Mouse (Mus musculus) forelimb bud, embryonic 11.5 days (tissue): ENCODE results near the gene Hjurp.
"Not testable (repeated sequence)": the region's sequence is repeated elsewhere in the genome, so short reads cannot be mapped to it uniquely, and the experiment has no call there.

Experiments
- DNase-seq: peaks from one replicate; pipeline ENCODE4 v3.0.0-alpha.2; 2012; ENCODE audit warnings: low read depth, low spot score

Gene Hjurp

DNA sequence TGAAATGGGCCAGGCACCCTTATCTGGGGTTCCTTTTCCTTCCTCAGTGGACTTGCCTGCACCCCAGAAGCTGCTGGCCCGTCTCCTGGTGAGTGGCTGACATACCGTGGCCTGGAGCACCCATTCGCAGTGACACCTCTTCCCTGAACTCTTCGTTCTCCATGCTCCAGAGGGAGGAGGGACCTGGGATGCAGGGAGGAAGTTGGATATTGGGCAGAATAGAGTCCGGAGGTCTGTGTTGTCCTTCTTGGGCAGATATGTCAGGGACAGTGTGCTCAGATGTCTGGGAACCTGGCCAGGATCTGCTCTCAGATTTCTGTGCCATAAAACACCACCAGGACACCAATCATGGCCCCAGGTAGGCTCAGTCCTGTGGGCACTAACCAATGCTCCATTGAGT is 37.4 kb downstream of the Hjurp start:
- no peak for DNase-seq

DNA sequence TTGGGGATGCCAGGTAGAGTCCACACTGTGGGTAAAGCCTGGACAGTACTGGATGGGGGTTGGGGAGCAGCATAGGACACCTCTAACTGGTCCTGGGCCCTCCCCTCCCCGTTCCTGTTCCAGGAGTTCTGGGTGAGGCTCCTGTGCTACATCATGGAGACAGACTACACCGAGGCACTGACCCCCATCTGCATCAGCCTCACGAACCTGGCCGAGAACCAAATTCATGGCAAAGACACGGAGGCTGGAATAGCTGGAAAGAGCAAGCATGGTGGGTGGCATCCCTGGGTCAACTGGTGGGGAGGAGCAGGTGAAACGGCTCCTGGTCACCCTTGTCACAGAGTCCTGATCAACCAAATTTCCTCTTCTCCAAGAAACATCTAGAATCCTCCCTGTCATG is 38.7 kb downstream of the Hjurp start:
- DNase-seq: no peak

DNA sequence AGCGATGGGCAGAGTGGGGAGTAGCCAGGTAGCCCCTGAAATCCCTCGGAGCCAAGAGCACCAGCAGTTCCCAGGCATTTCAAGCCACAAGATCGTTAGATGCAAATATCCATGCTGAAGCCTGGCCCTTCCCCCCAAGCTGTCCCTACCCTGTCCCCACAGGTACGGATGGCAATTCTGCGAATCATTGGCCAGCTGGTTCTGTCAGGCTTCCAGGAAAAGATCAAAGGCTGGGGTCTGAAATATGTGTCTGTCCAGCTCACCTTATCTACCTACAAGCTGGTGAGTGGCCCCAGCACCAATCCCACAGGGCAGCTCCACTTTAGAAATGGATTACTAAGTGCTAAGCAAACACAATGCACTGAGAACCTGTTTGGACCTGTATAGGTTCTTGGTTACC is 40.1 kb downstream of the Hjurp start:
- no peak for DNase-seq

DNA sequence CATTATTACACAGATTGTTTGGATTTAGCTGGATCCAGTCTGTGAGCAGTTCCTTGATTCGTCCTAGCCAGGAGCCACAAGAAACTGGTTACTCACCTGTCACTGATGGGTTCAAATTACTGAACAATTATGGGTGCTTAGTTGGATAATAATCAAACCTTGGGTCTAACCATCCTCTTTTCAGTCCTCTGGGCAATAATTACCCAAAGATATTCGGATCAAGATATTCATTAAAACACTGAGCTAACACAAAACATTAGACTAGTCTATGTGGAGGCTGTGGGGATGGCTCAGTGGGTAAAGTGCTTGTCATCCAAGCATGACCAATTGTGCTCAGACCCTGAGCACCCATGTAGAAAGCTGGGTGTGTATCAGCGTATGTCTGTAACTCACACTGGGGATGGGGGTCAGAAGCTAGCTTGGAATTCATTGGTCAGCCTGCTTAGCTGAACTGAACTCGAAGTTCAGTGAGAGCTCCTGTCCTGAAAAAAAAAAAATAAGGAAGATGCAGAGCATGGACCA is 41.5 kb downstream of the Hjurp start:
- DNase-seq: no peak

DNA sequence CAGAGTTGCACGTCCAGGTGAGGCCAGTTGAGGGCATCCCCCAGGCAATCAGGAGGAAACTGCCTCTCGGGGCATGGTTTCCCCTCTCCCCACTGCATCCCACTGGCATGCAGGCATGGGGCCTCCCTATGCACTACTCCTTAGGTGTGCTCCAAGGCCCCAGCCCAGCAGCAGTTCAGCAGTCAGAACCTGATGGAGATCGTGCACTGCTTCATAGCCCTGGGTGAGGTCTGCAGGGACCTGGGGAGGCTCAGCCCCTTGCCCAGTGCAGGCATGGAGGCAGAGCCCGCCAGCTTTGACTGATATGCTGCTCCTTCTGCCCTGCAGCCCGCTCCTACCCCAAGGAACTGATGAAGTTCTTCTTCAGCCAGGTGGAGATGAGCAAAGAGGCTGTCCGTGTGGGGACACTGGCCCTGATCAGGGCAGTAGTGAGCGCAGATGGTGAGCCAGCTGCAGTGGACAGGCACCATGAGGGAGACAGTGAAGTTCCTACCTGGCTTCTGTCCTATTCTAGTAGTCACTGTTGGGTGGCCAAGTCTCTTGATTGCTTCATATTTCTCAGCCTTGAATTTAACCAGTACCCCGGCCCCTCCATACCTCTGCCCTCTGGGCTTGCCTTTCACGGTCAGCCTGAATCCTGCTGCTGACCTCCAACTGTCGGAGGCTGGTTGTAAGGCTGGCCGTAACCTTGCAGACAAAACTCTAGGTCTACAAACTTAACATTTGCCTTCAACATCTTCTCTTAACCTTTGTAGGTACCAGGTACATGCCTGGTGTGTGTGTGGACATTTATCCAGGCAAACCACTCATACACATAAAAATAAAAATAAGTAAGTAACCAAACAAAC is 42.2 kb downstream of the Hjurp start:
- no peak for DNase-seq

DNA sequence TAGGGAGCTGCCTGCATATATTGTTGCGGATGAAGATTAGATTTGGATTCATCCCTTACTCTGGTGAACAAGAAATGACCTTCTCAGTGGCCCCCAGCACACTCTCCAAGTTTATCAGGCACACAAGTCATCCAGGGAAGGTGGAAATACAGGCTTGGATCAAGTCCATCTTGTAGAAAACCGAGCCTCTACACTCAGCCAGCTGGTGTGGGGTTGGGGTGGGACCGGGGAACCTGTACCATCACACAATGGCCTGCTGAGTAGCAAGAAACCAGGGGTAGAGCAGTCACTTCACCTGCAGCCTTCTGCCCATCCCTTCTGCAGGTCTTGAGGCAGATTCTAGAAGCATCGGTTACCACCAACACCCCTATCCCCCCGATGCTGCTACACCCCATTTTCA is 42.8 kb downstream of the Hjurp start:
- no peak for DNase-seq

DNA sequence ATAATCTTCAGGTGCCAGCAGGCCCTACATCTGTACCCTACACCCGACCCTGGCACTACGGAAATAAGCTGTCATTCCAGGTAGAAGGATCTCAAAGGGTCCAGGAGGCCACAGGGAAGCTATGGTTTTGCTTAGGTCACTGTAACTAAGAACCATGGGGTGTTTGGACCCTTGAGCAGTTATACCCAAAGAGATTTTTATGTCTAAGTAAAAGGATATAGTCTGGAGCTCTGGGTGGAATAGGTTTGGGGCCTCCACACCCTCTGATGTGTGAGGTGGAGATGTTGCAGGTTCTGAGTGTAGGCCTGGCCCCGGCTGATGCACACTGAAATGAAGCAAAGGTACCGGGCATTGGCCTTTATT is 43.2 kb downstream of the Hjurp start:
- no peak for DNase-seq

DNA sequence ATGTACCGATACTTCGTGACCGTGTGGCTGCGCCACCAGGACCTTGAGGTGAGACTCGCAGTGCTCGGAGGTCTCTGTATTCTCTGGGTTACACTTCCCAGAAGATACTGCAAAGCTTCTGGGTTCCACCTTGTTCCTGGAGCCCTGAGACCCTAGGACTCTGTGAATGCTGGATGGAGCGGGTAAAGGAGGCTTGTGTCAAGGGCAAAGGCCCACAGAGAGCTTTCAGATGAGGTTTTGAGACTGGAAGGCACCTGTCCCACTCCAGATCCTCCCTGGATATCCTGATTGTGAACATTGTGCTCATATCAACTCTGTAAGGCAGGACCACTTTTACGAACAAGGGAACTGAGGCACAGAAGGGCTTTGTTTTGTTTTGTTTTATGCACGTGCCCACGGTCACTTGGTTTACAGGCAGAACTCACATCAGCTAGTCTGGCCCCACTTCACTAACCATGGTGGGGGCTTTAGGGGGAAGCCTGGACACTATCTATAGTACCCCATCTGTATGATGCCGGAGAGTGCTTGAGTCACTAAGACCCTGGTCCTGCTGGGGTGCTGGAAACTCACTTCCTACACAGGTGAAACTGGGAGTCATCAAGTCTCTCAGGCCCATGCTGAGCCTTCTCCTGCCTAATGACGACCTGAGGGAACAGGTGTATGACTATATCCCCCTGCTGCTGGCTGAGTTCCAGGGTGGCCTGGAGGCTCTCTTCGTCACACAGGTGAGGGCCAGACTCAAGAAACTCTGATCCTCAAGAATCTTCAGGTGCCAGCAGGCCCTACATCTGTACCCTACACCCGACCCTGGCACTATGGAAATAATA is 43.8 kb downstream of the Hjurp start:
- DNase-seq: no peak

DNA sequence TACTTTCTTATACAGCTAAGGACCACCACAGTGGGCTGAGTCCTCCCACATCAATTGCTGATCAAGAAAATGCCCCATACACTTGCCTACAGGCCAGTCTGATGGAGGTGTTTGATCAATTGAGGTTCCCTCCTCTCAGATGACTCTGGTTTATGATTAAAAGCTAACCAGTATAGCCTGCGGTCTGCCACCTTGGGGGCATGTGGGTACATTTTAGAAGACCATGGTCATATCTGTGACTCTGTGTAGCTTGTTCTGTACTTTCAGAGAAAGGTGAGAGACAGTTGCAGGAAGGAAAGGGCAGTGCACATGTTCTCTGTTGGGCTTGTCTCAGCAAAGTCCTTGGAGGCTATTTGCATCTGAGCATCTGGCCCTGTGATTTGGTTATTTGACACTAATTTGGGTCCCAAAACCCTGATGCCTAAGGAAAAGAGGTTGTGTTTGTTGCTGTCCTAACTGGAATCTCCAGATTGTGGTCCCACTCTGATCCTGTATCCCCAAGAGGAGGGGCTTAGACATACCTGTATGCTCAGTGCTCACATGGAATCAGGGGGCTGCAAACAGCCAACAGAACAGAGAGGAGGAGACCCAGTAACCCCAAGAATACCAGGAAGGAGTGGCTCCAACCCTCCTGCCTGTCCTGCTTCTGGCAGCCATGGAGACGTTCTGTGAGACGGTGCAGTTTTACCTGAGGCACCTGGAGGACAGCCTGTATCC is 44.6 kb downstream of the Hjurp start:
- DNase-seq: no peak

DNA sequence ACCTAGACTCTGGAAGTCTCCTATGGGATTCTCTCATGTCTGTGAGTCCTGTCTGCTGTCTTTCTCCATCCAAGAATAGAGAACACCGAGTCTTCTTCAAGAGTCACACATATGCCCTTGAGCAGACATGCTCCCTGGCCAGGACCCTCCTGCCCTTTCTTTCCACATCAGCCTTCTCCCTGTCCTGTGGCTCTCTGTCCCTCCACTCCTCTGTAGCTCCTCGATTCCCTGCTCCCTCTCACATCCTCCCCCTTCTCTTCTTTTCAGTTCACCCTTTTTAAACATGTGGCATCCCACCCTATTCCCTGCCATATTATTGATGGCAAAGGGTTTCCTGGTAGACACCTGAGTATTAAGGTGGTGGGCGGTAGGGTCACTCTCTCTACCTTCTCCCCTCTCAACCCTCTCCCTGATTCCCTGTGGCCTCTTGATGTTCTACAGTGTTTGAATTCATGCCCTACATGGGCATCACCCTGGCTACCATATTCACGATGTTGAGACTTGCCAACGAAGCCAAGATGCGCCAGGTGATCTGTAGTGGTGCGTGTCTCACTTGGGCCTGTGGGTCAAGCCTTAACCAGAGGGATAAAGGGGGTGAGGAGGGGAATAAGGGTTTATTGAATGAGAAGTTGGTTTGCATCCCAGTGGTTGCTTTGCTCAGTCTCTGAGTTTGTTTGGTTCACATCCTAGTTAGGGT is 45.5 kb downstream of the Hjurp start:
- no peak for DNase-seq

DNA sequence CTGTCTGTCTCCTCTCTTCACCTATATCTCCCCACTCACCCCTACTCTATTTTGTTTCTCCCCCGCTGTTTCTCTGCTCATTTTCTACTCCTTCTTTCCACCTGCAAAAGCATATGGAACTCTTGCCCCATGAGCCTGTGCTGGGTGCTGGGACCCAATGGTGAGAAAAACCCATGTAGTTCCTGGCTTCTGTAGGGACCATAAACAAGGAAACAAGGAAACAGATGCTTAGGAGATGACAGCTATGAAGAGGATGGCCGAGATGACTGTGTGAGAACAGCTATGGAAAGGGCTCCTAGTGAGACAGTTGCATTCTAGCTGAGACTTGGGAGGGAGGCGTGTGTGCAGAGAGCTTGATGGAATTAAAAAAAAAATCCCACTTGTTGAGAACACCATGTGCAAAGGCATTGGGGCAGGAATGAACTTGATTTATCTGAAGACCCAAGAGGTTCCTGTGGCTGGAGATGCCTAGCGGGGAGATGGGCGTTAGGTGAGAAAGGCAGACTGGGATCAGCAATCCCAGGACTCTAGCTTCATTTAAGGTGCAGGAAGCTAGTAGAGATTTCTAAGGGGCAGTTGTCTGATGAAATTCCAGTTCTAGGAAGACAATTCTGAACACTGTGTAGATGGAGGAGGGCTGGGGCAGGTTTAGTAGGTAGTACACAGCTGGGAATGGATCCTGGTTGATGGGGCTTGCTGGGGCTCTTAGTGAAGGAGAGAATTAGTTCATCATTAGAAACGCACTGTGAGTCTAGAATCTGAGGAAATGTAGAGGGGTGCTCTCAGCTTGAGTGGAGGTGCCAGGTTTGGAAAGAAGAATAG is 46.2 kb downstream of the Hjurp start:
- DNase-seq: no peak

DNA sequence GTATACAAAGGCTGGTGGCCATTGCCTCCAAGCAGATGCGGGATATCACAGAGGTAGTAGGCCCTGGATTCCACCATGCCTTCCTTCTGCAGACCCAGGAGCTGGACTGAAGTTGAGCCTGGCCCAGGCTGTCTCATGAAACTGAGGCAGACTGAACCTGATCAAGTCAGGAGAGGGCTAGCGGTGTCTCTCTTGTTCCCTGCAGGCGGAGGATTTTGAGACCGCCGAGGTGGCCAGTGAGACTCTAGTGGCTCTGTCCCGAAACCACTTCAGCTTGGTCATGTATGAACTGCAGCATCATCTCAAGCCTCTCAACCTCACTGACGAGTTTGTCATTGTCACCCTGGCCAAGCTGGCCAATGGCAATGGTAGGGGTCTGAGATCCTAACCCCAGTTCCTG is 47.0 kb downstream of the Hjurp start:
- DNase-seq: no peak

DNA sequence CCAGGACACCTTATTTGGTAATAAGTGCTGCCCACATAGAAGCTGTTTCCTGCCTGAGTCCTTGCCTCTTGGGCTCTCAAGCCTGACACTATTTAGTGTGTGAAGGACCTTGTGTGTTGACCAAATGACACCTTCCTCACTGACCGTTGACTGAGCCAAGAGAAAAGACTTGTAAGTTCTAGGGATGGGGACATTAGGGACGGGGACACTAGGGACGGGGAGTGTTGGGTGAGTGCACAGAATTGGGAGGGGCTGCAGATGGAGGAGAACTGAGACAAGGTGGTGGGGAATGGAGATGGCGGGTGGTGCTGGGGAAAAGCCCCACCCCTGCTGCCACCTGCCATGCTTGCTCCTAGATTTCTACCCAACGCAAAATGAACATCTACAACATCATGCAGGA is 47.4 kb downstream of the Hjurp start:
- DNase-seq: no peak

DNA sequence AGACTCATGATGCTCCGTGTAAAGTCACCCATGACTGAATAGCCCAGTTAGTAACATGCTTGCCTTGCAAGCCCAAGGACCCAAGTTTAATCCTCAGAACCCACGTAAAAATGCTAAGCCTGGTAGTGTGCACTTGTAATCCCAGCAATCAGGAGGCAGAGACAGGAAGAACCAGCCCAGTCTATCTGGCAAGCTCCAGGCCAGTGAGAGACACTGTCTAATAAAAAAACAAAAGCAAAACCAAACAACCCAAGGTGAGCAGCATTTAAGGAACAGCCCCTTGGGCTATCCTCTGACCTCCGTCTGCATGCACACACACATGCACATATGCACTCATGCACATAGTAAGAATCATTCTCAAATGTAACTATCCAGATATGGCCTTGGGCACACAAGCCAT is 47.9 kb downstream of the Hjurp start:
- no peak for DNase-seq

DNA sequence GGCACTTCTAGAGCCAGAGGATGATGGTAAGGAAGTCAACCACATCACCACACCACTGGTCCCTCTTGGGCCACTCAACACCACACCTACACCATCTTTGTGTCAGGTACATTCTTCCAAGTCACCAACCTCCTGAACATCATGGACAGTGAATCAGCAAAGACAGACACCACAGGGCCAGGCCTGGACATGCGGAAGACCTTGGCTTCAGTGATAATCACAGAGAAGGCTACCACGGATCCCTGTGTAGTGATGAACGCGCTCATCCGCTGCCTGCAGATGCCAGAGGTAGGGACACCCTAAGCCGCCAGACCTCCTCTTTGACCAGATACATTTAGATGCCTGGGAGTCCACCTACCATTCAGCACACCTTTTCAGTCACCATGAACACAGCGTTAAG is 49.3 kb downstream of the Hjurp start:
- DNase-seq: no peak

DNA sequence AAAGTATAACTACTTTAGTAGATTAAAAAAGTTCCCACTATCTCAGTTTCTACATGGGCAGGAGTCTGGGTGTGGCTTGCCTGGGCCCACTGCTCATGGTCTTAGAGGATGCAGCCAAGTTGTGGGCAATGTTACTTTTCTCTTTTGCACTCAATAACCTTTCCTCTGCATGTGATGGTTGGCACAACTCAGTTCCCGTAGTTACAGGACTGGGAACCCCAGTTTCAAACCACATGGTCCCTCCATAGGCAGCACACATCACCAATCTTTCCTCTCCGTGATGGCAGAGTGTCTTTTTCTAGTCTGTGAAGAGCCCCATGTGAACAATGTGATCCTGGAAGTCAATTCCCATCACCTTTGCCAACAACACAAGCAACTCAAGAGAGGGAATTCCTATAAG is 50.0 kb downstream of the Hjurp start:
- no peak for DNase-seq

DNA sequence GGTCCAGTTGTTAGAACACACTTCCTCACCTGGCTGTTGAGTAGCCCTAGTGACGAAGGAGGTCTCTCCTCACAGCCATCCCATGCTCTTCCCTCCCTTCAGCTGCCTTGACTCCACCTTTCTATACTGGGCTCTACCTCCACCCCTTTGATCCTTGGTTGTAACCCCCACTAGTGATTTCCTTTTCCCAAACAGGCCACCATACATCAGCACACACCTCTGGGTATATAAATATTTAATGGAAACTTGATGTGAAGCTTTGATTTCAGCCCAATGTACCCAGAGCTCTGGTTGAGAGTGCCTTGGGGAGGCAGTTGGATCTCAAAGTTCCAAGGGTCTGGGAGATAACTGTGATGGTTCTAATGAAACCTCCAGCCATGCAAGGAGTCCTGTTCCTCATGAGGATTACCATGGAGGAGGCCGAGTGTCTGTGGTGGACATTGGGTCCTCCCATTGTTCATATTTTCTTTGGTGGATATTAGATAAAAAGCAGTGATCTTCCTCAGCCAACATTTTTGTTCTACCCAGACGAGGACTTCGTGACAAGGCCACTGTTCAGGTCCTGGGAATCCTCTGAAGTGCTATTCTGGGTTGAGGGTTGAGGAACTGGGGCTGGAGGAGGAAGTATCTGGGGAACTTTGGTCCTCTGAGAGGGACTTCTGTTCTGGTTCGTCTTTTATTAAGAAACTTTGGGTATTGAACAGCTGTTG is 50.6 kb downstream of the Hjurp start, which contains the start of gene Mroh2a:
Gene Mroh2a (plus strand): TSS at position 317 of the 710 bp plus-strand sequence.
- no peak for DNase-seq

DNA sequence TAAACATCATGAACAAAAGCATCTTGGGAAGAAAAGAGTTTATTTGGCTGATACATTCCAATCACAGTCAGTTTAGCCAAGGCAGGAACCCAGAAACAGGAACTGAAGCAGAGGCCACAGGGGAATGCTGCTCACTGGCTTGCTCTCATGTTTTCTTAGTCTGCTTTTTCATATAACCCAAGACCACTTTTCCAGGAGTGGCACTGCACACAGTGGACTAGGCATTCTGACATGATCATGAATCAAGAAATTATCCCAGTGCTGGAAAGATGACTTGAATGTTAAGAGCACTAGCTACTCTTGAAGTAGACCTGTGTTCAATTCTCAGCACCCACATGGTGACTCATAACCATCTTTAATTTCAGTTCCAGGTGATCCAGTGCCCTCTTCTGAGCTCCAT is 51.7 kb downstream of the Hjurp start:
- no peak for DNase-seq

DNA sequence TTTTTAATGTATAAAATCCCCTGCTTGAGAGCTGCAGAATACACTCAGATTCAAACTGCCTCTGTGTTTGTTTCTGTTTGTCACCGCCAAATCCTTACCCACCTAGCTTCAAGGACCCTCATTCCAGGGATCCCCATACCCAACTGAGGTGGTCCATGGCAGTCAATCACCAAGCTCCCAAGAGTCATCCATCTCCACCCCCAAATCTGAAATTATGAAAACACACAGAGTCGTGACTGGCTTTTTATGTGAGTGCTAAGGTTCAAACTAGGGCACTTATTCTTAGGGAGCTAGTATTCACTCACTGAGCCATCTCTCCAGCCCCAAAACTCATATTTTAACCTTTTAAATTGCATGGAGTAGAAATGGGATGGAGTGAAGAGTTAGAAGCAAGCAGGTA is 52.1 kb downstream of the Hjurp start:
- DNase-seq: not testable (repeated sequence)
